Mouse (Mus musculus) embryonic facial prominence, embryonic 13.5 days (tissue): ENCODE data around the gene R3hcc1l. TPM values are rescaled to one million over a fixed set of nuclear protein-coding genes. Genes with fewer than 3 reads are reported as not detected.

Source experiments
- ATAC-seq: fragments of 200-750 bp; cut with Nextera tagmentation; 2 replicates; pipeline ENCODE4 v1.8.0; 2017; ENCODE audit warnings: low read depth; ENCODE audit not compliant: insufficient number of reproducible peaks, insufficient read depth, low FRiP score, low TSS enrichment
- H3K27ac ChIP-seq: fragments of 300-500 bp; sonication (generic); 2 replicates; pipeline ENCODE4 v1.5.1; 2015; ENCODE audit warnings: moderate library complexity, mild to moderate bottlenecking, inconsistent platforms
- H3K27me3 ChIP-seq: fragments of 300-500 bp; sonication (generic); 2 replicates; pipeline ENCODE4 v1.6.1; 2015; ENCODE audit warnings: mild to moderate bottlenecking, inconsistent platforms
- H3K36me3 ChIP-seq: fragments of 300-500 bp; sonication (generic); 2 replicates; pipeline ENCODE4 v1.6.1; 2015; ENCODE audit warnings: mild to moderate bottlenecking, inconsistent platforms
- H3K4me1 ChIP-seq: fragments of 300-500 bp; sonication (generic); 2 replicates; pipeline ENCODE4 v1.6.1; 2015; ENCODE audit warnings: inconsistent platforms
- H3K4me2 ChIP-seq: fragments of 300-500 bp; sonication (generic); 2 replicates; pipeline ENCODE4 v1.6.1; 2015; ENCODE audit warnings: moderate library complexity, mild to moderate bottlenecking, inconsistent platforms
- H3K4me3 ChIP-seq: fragments of 300-500 bp; sonication (generic); 2 replicates; pipeline ENCODE4 v1.5.1; 2015; ENCODE audit warnings: mild to moderate bottlenecking, inconsistent platforms
- H3K9ac ChIP-seq: fragments of 300-500 bp; sonication (generic); 2 replicates; pipeline ENCODE4 v1.6.1; 2015; ENCODE audit warnings: mild to moderate bottlenecking, inconsistent platforms
- H3K9me3 ChIP-seq: fragments of 300-500 bp; sonication (generic); 2 replicates; pipeline ENCODE4 v1.6.1; 2016; ENCODE audit warnings: inconsistent platforms
- WGBS: fragments of 180-500 bp; shearing (Covaris S2); methylation state at CpG from one replicate; pipeline ENCODE4 v1.1.7; 2015; ENCODE audit warnings: mixed read lengths; 5-methylcytosine and 5-hydroxymethylcytosine counted together
- polyA plus RNA-seq: library from polyadenylated mRNA; unstranded; fragments of >200 nt; fragmentation: Nextera tagmentation; extraction: Ambion mirVana; gene quantifications from 2 replicates; pipeline ENCODE4 v1.2.1, GENCODE M21; 2015

Gene R3hcc1l
- polyA plus RNA-seq, 1 experiment from 2014 or later, result 24.5 TPM

GRCm38 (mm10) chr19:42515656-42516055 is 2.9 kb upstream of the R3hcc1l start:
- Histone ChIP-seq H3K27me3 (no peaks in the 10 kb centered on the region), H3K9ac (no peak overlapping the region)

GRCm38 (mm10) chr19:42516121-42516520 is 2.4 kb upstream of the R3hcc1l start:
- 87% methylated on average over 8 of the region's 8 CpGs for WGBS
- no peak overlapping the region for H3K4me2 ChIP-seq
- ATAC-seq, result no peak

More at GRCm38 (mm10) chr19:42515656-42516055, 2.9 kb upstream of the R3hcc1l start:
- ATAC-seq, result no peak
- Histone ChIP-seq H3K27ac (no peak overlapping the region), H3K4me3 (no peak overlapping the region), H3K4me1 (peaks cover 11% of the 10 kb centered on the region), H3K4me2 (no peak overlapping the region), H3K36me3 (no peaks in the 10 kb centered on the region), H3K9me3 (no peaks in the 10 kb centered on the region)
- 88% methylated on average over 8 of the region's 8 CpGs for WGBS

GRCm38 (mm10) chr19:42517957-42518619 is 471 bp upstream of the R3hcc1l start:
- Histone ChIP-seq H3K4me3 (peak overlapping the region; percentile 80), H3K9me3 (no peaks in the 10 kb centered on the region), H3K4me1 (peaks cover 13% of the 10 kb centered on the region), H3K9ac (peak overlapping the region; percentile 87), H3K27ac (no peak overlapping the region), H3K27me3 (no peaks in the 10 kb centered on the region), H3K36me3 (no peaks in the 10 kb centered on the region), H3K4me2 (peak overlapping the region; percentile 77)
- no peak for ATAC-seq
- 22% methylated on average over 24 of the region's 24 CpGs for whole genome bisulfite sequencing

More at GRCm38 (mm10) chr19:42516121-42516520, 2.4 kb upstream of the R3hcc1l start:
- Histone ChIP-seq H3K9ac (no peak overlapping the region), H3K4me3 (no peak overlapping the region), H3K36me3 (no peaks in the 10 kb centered on the region), H3K9me3 (no peaks in the 10 kb centered on the region), H3K27ac (no peak overlapping the region), H3K27me3 (no peaks in the 10 kb centered on the region), H3K4me1 (peaks cover 13% of the 10 kb centered on the region)

- Histone ChIP-seq H3K4me3 (peak overlapping the region; percentile 80), H3K9me3 (no peaks in the 10 kb centered on the region), H3K4me1 (peaks cover 13% of the 10 kb centered on the region), H3K27me3 (no peaks in the 10 kb centered on the region), H3K4me2 (peak overlapping the region; percentile 77), H3K9ac (peak overlapping the region; percentile 87), H3K36me3 (no peaks in the 10 kb centered on the region), H3K27ac (no peak overlapping the region)
- 49% methylated on average over 9 of the region's 9 CpGs for WGBS
- ATAC-seq, result no peak
Measured at GRCm38 (mm10) chr19:42519760-42520159, 1.2 kb downstream of the R3hcc1l start.

GRCm38 (mm10) chr19:42524703-42525102 is 6.1 kb downstream of the R3hcc1l start:
- Histone ChIP-seq H3K36me3 (no peaks in the 10 kb centered on the region), H3K4me3 (no peak overlapping the region), H3K4me1 (peaks cover 8% of the 10 kb centered on the region), H3K27ac (no peak overlapping the region), H3K27me3 (no peaks in the 10 kb centered on the region), H3K9me3 (no peaks in the 10 kb centered on the region), H3K4me2 (no peak overlapping the region), H3K9ac (no peak overlapping the region)
- 94% methylated on average over 2 of the region's 2 CpGs for WGBS
- no peak for ATAC-seq

GRCm38 (mm10) chr19:42529992-42530437 is 11.5 kb downstream of the R3hcc1l start:
- Histone ChIP-seq H3K27me3 (no peaks in the 10 kb centered on the region), H3K9me3 (no peaks in the 10 kb centered on the region), H3K4me1 (no peaks in the 10 kb centered on the region), H3K4me3 (no peak overlapping the region), H3K9ac (no peak overlapping the region), H3K36me3 (no peaks in the 10 kb centered on the region), H3K27ac (no peak overlapping the region), H3K4me2 (no peak overlapping the region)
- no peak for ATAC-seq
- 73% methylated on average over 9 of the region's 9 CpGs for WGBS

- WGBS, result 81% methylated on average over 3 of the region's 3 CpGs
- H3K36me3 ChIP-seq, result no peaks in the 10 kb centered on the region
Measured at GRCm38 (mm10) chr19:42534427-42534826, 15.9 kb downstream of the R3hcc1l start.

GRCm38 (mm10) chr19:42537600-42537999 is 19.0 kb downstream of the R3hcc1l start:
- Histone ChIP-seq H3K36me3 (no peaks in the 10 kb centered on the region), H3K9ac (no peak overlapping the region), H3K27ac (no peak overlapping the region), H3K4me1 (peaks cover 7% of the 10 kb centered on the region; the same call in 1 of the 2 replicates), H3K4me2 (no peak overlapping the region), H3K4me3 (no peak overlapping the region), H3K9me3 (no peaks in the 10 kb centered on the region), H3K27me3 (no peaks in the 10 kb centered on the region)
- no peak for ATAC-seq
- WGBS, result 90% methylated on average over 1 of the region's 1 CpGs

More at GRCm38 (mm10) chr19:42534427-42534826, 15.9 kb downstream of the R3hcc1l start:
- Histone ChIP-seq H3K27me3 (no peaks in the 10 kb centered on the region), H3K9me3 (no peaks in the 10 kb centered on the region), H3K27ac (no peak overlapping the region), H3K4me2 (no peak overlapping the region), H3K4me1 (peaks cover 2% of the 10 kb centered on the region; the same call in 1 of the 2 replicates), H3K9ac (no peak overlapping the region), H3K4me3 (no peak overlapping the region)
- no peak for ATAC-seq

- 63% methylated on average over 2 of the region's 2 CpGs for WGBS
- Histone ChIP-seq H3K9ac (no peak overlapping the region), H3K4me1 (peaks cover 7% of the 10 kb centered on the region; the same call in 1 of the 2 replicates)
Measured at GRCm38 (mm10) chr19:42538911-42539310, 20.4 kb downstream of the R3hcc1l start.

GRCm38 (mm10) chr19:42539414-42540189 is 21.0 kb downstream of the R3hcc1l start:
- no peak overlapping the region for H3K4me2 ChIP-seq
- no peaks in the 10 kb centered on the region for H3K9me3 ChIP-seq
- no peaks in the 10 kb centered on the region for H3K27me3 ChIP-seq
- ATAC-seq, result no peak
- H3K9ac ChIP-seq, result no peak overlapping the region
- H3K27ac ChIP-seq, result no peak overlapping the region
- H3K36me3 ChIP-seq, result no peaks in the 10 kb centered on the region
- no peak overlapping the region for H3K4me3 ChIP-seq
- 84% methylated on average over 7 of the region's 7 CpGs for WGBS
- peaks cover 7% of the 10 kb centered on the region; the same call in 1 of the 2 replicates for H3K4me1 ChIP-seq

More at GRCm38 (mm10) chr19:42538911-42539310, 20.4 kb downstream of the R3hcc1l start:
- no peaks in the 10 kb centered on the region for H3K9me3 ChIP-seq
- ATAC-seq, result no peak
- no peaks in the 10 kb centered on the region for H3K36me3 ChIP-seq
- H3K4me2 ChIP-seq, result no peak overlapping the region
- no peaks in the 10 kb centered on the region for H3K27me3 ChIP-seq
- no peak overlapping the region for H3K4me3 ChIP-seq
- no peak overlapping the region for H3K27ac ChIP-seq

GRCm38 (mm10) chr19:42540649-42541048 is 22.1 kb downstream of the R3hcc1l start:
- H3K9ac ChIP-seq, result no peak overlapping the region
- no peak overlapping the region for H3K27ac ChIP-seq
- H3K36me3 ChIP-seq, result no peaks in the 10 kb centered on the region
- no peak overlapping the region for H3K4me2 ChIP-seq
- no peak overlapping the region for H3K4me3 ChIP-seq
- no peaks in the 10 kb centered on the region for H3K9me3 ChIP-seq
- no peaks in the 10 kb centered on the region for H3K27me3 ChIP-seq
- 73% methylated on average over 3 of the region's 3 CpGs for whole genome bisulfite sequencing
- H3K4me1 ChIP-seq, result peaks cover 7% of the 10 kb centered on the region; the same call in 1 of the 2 replicates
- ATAC-seq, result no peak
